In genomic region chr12:100996378-100996898, GRCm38 (mm10) we compare ENCODE assay signal across 8 mouse cellular contexts. TPM values are rescaled to one million over a fixed set of nuclear protein-coding genes. Genes with fewer than 3 reads are reported as not detected.
DNase-seq lines count a peak whose midpoint lies in the region; ATAC-seq and TF ChIP-seq lines count a peak whose summit lies in the region.

No protein-coding gene starts in this region.

- WGBS in embryonic facial prominence, embryonic 10.5 days: 8% methylated on average over 5 of the region's 5 CpGs
- 27% methylated on average over 5 of the region's 5 CpGs for WGBS in midbrain, postnatal 0 days

- H3K27me3 ChIP-seq in embryonic facial prominence, embryonic 10.5 days (replicated peaks; ENCODE audit: low read depth, poor library complexity, severe bottlenecking): peaks cover 56% of the 10 kb centered on the region
- H3K27me3 ChIP-seq in midbrain, postnatal 0 days (ENCODE audit: insufficient read depth, low read length): no peaks in the 10 kb centered on the region

- peaks cover 99% of the 10 kb centered on the region for H3K4me1 ChIP-seq in embryonic facial prominence, embryonic 10.5 days
- H3K4me1 ChIP-seq in midbrain, postnatal 0 days (ENCODE audit: insufficient read depth, low read length): peaks cover 11% of the 10 kb centered on the region; the same call in 1 of the 2 replicates

- TF ChIP-seq CTCF in layer of hippocampus, adult 2 months (conservative IDR thresholded peaks at IDR 0.05): no peak
- no peak for TF ChIP-seq CTCF in midbrain, postnatal 0 days (IDR thresholded peaks at IDR 0.05)

- no peak overlapping the region for H3K4me3 ChIP-seq in layer of hippocampus, adult 2 months
- H3K4me3 ChIP-seq in embryonic facial prominence, embryonic 10.5 days: no peak overlapping the region; the same call in 1 of the 2 replicates
- H3K4me3 ChIP-seq in midbrain, postnatal 0 days (ENCODE audit: low read depth, low read length): no peak overlapping the region

- no peaks in the 10 kb centered on the region for H3K9me3 ChIP-seq in embryonic facial prominence, embryonic 10.5 days
- no peaks in the 10 kb centered on the region for H3K9me3 ChIP-seq in midbrain, postnatal 0 days (ENCODE audit: low read length)

- no peak for DNase-seq in layer of hippocampus, adult 2 months (ENCODE audit: low spot score in 2 of 2)
- DNase-seq in layer of hippocampus, adult 9-10 months (ENCODE audit: low spot score): no peak
- DNase-seq in embryonic facial prominence, embryonic 10.5 days (ENCODE audit: low spot score): peak; percentile 29
- DNase-seq in kidney, postnatal 36 days: peak; percentile 56 to 67
- DNase-seq in midbrain, postnatal 0 days (ENCODE audit: low spot score): no peak
- DNase-seq in layer of hippocampus, postnatal 14 days (ENCODE audit: low spot score in 2 of 2): no peak
- DNase-seq in ovary, postnatal 14 days (ENCODE audit: low spot score): no peak
- no peak for DNase-seq in cerebellum, postnatal 10 days

- no peak overlapping the region for H3K4me2 ChIP-seq in midbrain, postnatal 0 days (ENCODE audit: low read depth, low read length, poor library complexity, severe bottlenecking)

- peaks cover 5% of the 10 kb centered on the region; the same call in 1 of the 2 replicates for H3K36me3 ChIP-seq in embryonic facial prominence, embryonic 10.5 days (replicated peaks)
- H3K36me3 ChIP-seq in midbrain, postnatal 0 days (ENCODE audit: insufficient read depth, low read length): no peaks in the 10 kb centered on the region

- peak overlapping the region; percentile 49 for H3K27ac ChIP-seq in layer of hippocampus, adult 2 months
- peak overlapping the region; percentile 35; the same call in 1 of the 2 replicates for H3K27ac ChIP-seq in embryonic facial prominence, embryonic 10.5 days (replicated peaks)
- no peak overlapping the region for H3K27ac ChIP-seq in midbrain, postnatal 0 days (ENCODE audit: low read depth, low read length)

- H3K9ac ChIP-seq in midbrain, postnatal 0 days (replicated peaks; ENCODE audit: low read length, poor library complexity, severe bottlenecking): no peak overlapping the region

- peak; percentile 13; the same call in 1 of the 2 replicates for ATAC-seq in midbrain, postnatal 0 days (ENCODE audit: low FRiP score)

RNA-seq across cellular contexts. Expression of gene Ccdc88c, which starts 32.4 kb away (rescaled TPM):
- total RNA-seq in layer of hippocampus, adult 2 months (2021): 10 to 100 TPM; 24.3 to 33.7 TPM
- 10.8 and 12.5 TPM in 2 replicates for polyA plus RNA-seq in embryonic facial prominence, embryonic 10.5 days (2016; fragmentation: Nextera tagmentation; extraction: Ambion mirVana)
- total RNA-seq in midbrain, postnatal 0 days (2014; rRNA removed): 24.8 and 25.2 TPM in 2 replicates
- polyA plus RNA-seq in midbrain, postnatal 0 days (2015; fragmentation: Nextera tagmentation; extraction: Ambion mirVana): 12.0 and 12.6 TPM in 2 replicates
- 10 to 100 TPM; 33.5 to 38.3 TPM for total RNA-seq in layer of hippocampus, postnatal 14 days (2021)

Comparison
In these comparisons a context has a peak if more than half of its experiments do, and no peak if none do; other contexts are left out.
1. DNase-seq: peak in embryonic facial prominence, embryonic 10.5 days (single experiment) and kidney, postnatal 36 days (2 of 2); none in layer of hippocampus, adult 2 months (0 of 2), layer of hippocampus, adult 9-10 months (single experiment), midbrain, postnatal 0 days (single experiment), layer of hippocampus, postnatal 14 days (0 of 2), ovary, postnatal 14 days (single experiment) and cerebellum, postnatal 10 days (0 of 2).